Mouse (Mus musculus) cerebellum, adult 2 months (tissue): Measurements from ENCODE around the gene Mpl.

ENCODE experiments used
- CTCF ChIP-seq: fragments of 200-500 bp; IDR thresholded peaks from 2 replicates; pipeline ENCODE4 v1.5.1; 2011; ENCODE audit warnings: low read depth, mild to moderate bottlenecking, control low read depth, low read length, moderate library complexity, borderline replicate concordance; ENCODE audit not compliant: insufficient read depth
- POLR2A ChIP-seq: fragments of 200-500 bp; IDR thresholded peaks from 2 replicates; pipeline ENCODE4 v1.6.1; 2011; ENCODE audit warnings: low read length, control low read depth, borderline replicate concordance; ENCODE audit not compliant: insufficient read depth

DNA sequence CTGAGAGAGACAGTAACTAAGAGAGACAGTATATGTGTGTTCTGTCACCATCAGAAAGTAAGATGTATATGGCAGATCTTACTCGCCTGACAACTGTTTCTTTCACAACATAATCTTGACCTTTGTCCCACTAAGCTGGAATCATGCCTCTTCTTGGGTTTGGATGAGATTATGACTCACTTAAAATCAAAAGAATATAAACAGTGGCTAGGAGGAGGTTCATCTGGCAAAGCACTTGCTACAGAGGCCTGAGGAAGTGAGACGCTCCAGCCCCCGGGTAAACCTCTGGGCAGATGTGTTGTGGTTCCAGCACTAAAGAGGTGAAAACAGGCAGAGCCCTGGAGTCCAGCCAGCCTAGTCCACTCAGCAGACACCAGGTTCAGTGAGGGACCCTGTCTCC is 48.2 kb upstream of the Mpl start:
- TF ChIP-seq CTCF: no peak
- TF ChIP-seq POLR2A: no peak
